Mouse (Mus musculus): ENCODE results near the gene Pus1. TPM values are rescaled to one million over a fixed set of nuclear protein-coding genes. Genes with fewer than 3 reads are reported as not detected.

Gene Pus1
- polyA plus RNA-seq, 1 experiment from 2014 or later, result 49.8 TPM

GRCm38 (mm10) chr5:110802809-110803208 is 22.4 kb upstream of the Pus1 start:
- Histone ChIP-seq H3K9me3 (no peaks in the 10 kb centered on the region), H3K27ac (no peak overlapping the region), H3K4me3 (no peak overlapping the region), H3K27me3 (ENCODE audit: insufficient read depth, poor library complexity, severe bottlenecking) (no peaks in the 10 kb centered on the region), H3K4me1 (peaks cover 37% of the 10 kb centered on the region), H3K36me3 (peaks cover 72% of the 10 kb centered on the region)
- DNase-seq (ENCODE audit: low spot score), result no peak

GRCm38 (mm10) chr5:110802186-110802585 is 21.7 kb upstream of the Pus1 start:
- 80% methylated on average over 4 of the region's 4 CpGs for WGBS
- DNase-seq (ENCODE audit: low spot score), result no peak
- H3K9me3 ChIP-seq, result no peaks in the 10 kb centered on the region
- peaks cover 33% of the 10 kb centered on the region for H3K4me1 ChIP-seq
- H3K27ac ChIP-seq, result no peak overlapping the region
- H3K27me3 ChIP-seq (ENCODE audit: insufficient read depth, poor library complexity, severe bottlenecking), result no peaks in the 10 kb centered on the region
- H3K4me3 ChIP-seq, result no peak overlapping the region
- H3K36me3 ChIP-seq, result peaks cover 78% of the 10 kb centered on the region

GRCm38 (mm10) chr5:110801036-110801624 is 20.7 kb upstream of the Pus1 start:
- Histone ChIP-seq H3K4me1 (peaks cover 26% of the 10 kb centered on the region), H3K27ac (no peak overlapping the region), H3K9me3 (no peaks in the 10 kb centered on the region), H3K36me3 (peaks cover 79% of the 10 kb centered on the region), H3K4me3 (no peak overlapping the region), H3K27me3 (ENCODE audit: insufficient read depth, poor library complexity, severe bottlenecking) (no peaks in the 10 kb centered on the region)
- WGBS, result 92% methylated on average over 3 of the region's 3 CpGs
- no peak for DNase-seq (ENCODE audit: low spot score)

DNA sequence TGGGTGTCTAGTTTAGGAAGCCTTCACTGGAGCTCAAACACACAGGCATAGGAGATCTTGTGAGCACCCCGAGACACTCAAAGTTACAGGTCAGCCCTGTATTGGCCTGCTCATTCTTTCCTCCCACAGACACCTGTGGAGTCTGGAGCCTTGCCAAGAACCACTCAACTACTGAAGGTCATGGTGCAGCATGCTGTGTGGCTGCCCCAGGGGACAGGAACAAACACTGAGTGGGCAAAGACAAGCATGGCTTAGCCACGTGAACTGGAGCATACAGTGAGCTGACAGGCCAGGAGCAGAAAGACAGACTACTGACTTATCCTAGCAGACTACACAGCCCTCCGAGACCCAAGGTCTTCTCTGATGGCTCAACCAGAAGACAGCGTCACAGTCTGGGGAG is 17.2 kb upstream of the Pus1 start:
- no peak overlapping the region for H3K4me3 ChIP-seq
- no peak overlapping the region for H3K27ac ChIP-seq
- DNase-seq (ENCODE audit: low spot score), result no peak
- peaks cover 94% of the 10 kb centered on the region for H3K36me3 ChIP-seq
- no peaks in the 10 kb centered on the region for H3K9me3 ChIP-seq
- no peaks in the 10 kb centered on the region for H3K27me3 ChIP-seq (ENCODE audit: insufficient read depth, poor library complexity, severe bottlenecking)
- H3K4me1 ChIP-seq, result peaks cover 21% of the 10 kb centered on the region
- 82% methylated on average over 4 of the region's 4 CpGs for WGBS

GRCm38 (mm10) chr5:110794363-110794762 is 13.9 kb upstream of the Pus1 start:
- DNase-seq (ENCODE audit: low spot score), result no peak
- peaks cover 9% of the 10 kb centered on the region; the same call in 1 of the 2 replicates for H3K4me1 ChIP-seq
- H3K9me3 ChIP-seq, result no peaks in the 10 kb centered on the region
- no peak overlapping the region for H3K27ac ChIP-seq
- H3K4me3 ChIP-seq, result no peak overlapping the region
- peaks cover 99% of the 10 kb centered on the region for H3K36me3 ChIP-seq
- no peaks in the 10 kb centered on the region for H3K27me3 ChIP-seq (ENCODE audit: insufficient read depth, poor library complexity, severe bottlenecking)
- 91% methylated on average over 7 of the region's 7 CpGs for WGBS

- Histone ChIP-seq H3K4me3 (no peak overlapping the region), H3K4me1 (no peaks in the 10 kb centered on the region), H3K36me3 (peaks cover 83% of the 10 kb centered on the region), H3K27me3 (ENCODE audit: insufficient read depth, poor library complexity, severe bottlenecking) (no peaks in the 10 kb centered on the region), H3K9me3 (no peaks in the 10 kb centered on the region), H3K27ac (no peak overlapping the region)
- peak; percentile 83 for DNase-seq (ENCODE audit: low spot score)
- WGBS, result 64% methylated on average over 5 of the region's 5 CpGs
These were observed 8.2 kb upstream of the Pus1 start for GRCm38 (mm10) chr5:110788684-110789083.

- H3K4me3 ChIP-seq, result no peak overlapping the region
- no peaks in the 10 kb centered on the region for H3K4me1 ChIP-seq
- 83% methylated on average over 11 of the region's 11 CpGs for WGBS
- H3K9me3 ChIP-seq, result no peaks in the 10 kb centered on the region
- H3K27me3 ChIP-seq (ENCODE audit: insufficient read depth, poor library complexity, severe bottlenecking), result no peaks in the 10 kb centered on the region
- no peak overlapping the region for H3K27ac ChIP-seq
- no peak for DNase-seq (ENCODE audit: low spot score)
- H3K36me3 ChIP-seq, result peaks cover 59% of the 10 kb centered on the region
These were observed 5.8 kb upstream of the Pus1 start for GRCm38 (mm10) chr5:110786081-110786835.

- 73% methylated on average over 8 of the region's 8 CpGs for WGBS
- Histone ChIP-seq H3K9me3 (no peaks in the 10 kb centered on the region), H3K27me3 (ENCODE audit: insufficient read depth, poor library complexity, severe bottlenecking) (no peaks in the 10 kb centered on the region), H3K4me1 (peaks cover 12% of the 10 kb centered on the region), H3K36me3 (peaks cover 36% of the 10 kb centered on the region), H3K4me3 (no peak overlapping the region), H3K27ac (no peak overlapping the region)
- no peak for DNase-seq (ENCODE audit: low spot score)
These were observed 2.7 kb upstream of the Pus1 start for GRCm38 (mm10) chr5:110783150-110783549.

DNA sequence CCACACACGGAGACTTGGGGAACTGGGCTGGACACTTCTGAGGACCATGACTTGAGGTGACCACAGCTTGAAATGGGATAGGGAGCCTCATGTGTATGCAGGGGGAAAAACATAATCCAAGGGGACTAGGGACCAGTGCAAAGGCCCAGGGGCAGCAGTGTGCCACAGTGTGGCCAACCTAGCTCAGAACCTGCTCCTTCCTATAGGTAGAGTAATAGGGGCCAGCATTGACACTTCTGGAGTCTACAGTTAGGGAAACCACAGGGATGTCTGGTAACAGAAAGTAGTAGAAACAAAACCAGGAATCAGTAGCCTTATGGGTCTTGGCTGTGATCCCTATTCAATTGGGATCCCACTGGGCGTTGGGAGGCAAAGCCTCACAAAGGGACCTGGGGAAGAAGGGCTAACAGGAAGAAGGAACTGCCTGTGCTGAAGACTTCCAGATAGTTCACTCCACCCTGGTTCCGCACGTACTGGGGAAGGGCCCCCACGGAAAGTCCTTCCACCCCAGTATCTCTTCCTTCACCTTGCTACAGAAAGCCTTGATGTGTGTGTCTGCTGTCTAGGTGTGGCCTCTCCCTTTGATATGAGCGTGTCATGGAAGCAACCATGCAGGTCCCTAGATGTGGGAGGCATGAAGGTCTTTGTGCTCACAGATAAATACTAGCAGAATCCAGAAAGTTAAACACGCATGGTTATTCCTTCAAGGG is 1.2 kb upstream of the Pus1 start:
- Histone ChIP-seq H3K27ac (peak overlapping the region; percentile 16; the same call in 1 of the 2 replicates), H3K9me3 (no peaks in the 10 kb centered on the region), H3K27me3 (ENCODE audit: insufficient read depth, poor library complexity, severe bottlenecking) (no peaks in the 10 kb centered on the region), H3K4me3 (no peak overlapping the region), H3K4me1 (peaks cover 12% of the 10 kb centered on the region), H3K36me3 (peaks cover 35% of the 10 kb centered on the region)
- DNase-seq (ENCODE audit: low spot score), result no peak
- WGBS, result 79% methylated on average over 7 of the region's 7 CpGs

DNA sequence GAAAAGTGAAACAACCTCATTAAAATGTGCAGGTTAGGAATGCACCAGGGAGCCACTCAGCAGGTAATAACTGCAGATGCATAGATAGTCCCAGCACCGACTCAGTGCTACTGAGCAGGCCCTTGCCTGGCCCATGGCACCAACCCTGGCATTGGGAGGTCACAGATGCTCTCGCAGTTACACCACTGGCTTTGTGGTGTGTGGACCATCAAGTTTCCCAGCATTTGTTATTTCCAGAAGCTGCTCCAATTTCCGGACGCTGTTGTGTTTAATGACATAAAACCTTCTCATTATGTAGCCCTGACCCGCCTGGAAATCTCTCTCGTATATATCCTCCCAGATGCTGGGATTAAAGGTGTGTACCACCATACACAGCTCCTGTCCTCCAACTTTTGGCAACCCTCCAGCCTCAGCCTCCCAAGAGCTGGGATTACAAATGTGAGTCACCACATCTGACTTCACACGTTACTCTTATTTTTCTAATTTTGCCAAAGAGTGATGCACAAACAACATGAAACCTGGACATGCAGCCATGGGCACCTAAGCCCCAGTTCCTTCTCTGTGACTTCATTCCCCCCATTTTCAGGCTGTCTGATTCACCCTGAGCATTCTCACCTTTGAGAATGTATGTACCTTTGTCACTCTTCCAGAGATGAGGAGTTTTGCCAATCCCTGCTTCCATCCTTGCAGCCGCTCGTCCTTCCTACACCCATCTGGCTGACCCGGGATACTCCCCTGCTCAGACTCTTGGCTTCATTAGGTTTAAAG is 486 bp upstream of the Pus1 start:
- peak overlapping the region; percentile 90 for H3K27ac ChIP-seq
- 63% methylated on average over 10 of the region's 10 CpGs for WGBS
- no peak for DNase-seq (ENCODE audit: low spot score)

DNA sequence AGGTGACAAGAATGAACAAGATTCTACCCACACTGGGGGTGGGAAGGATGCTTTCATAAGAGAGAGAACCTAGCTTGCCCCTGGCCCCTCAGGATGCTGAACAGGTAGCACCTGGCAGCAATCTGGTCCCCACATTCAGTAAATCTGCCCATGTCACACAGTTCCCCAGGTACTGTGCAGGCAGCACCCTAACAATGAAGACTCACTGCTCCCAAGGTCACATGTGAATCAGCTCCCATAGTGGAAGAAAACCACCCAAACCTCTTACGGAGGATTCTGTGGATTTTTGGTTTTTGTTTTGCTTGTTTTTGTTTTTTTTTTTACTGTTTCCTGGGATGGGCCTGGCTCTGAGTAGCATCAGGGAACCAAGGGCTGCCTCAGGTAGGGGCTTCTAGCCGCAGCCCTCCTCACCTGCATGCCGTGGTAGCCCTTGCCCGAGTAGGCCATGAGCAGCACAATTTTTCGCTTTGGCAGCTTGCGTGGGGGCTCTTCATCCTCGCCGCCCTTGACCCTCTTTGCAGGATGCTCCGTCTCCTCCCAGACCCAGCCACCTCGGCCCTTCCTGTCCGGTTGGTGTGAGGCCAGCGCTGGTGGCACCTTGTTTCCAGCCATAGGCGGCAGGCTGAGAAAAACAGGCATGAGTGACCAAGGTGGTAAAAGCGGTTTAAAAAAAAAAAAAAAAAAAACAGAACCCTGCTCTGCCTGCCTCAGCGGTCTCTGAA is 1.0 kb downstream of the Pus1 start:
- H3K4me3 ChIP-seq, result peak overlapping the region; percentile 95
- peak overlapping the region; percentile 90; the same call in 1 of the 2 replicates for H3K27ac ChIP-seq
- DNase-seq (ENCODE audit: low spot score), result no peak
- no peaks in the 10 kb centered on the region for H3K27me3 ChIP-seq (ENCODE audit: insufficient read depth, poor library complexity, severe bottlenecking)
- H3K36me3 ChIP-seq, result peaks cover 44% of the 10 kb centered on the region
- WGBS, result 23% methylated on average over 15 of the region's 15 CpGs
- no peaks in the 10 kb centered on the region for H3K9me3 ChIP-seq
- peaks cover 12% of the 10 kb centered on the region for H3K4me1 ChIP-seq

More for the DNA sequence above, 486 bp upstream of the Pus1 start:
- Histone ChIP-seq H3K4me1 (peaks cover 12% of the 10 kb centered on the region), H3K9me3 (no peaks in the 10 kb centered on the region), H3K4me3 (peak overlapping the region; percentile 95), H3K27me3 (ENCODE audit: insufficient read depth, poor library complexity, severe bottlenecking) (no peaks in the 10 kb centered on the region), H3K36me3 (peaks cover 35% of the 10 kb centered on the region)

GRCm38 (mm10) chr5:110778263-110778662 is 2.2 kb downstream of the Pus1 start:
- H3K27me3 ChIP-seq (ENCODE audit: insufficient read depth, poor library complexity, severe bottlenecking), result no peaks in the 10 kb centered on the region
- H3K4me3 ChIP-seq, result no peak overlapping the region
- peaks cover 56% of the 10 kb centered on the region for H3K36me3 ChIP-seq
- DNase-seq (ENCODE audit: low spot score), result no peak
- H3K4me1 ChIP-seq, result peaks cover 12% of the 10 kb centered on the region
- H3K9me3 ChIP-seq, result no peaks in the 10 kb centered on the region
- WGBS, result 91% methylated on average over 12 of the region's 12 CpGs
- no peak overlapping the region for H3K27ac ChIP-seq

Measured in heart, embryonic 10.5 days (tissue).